Mouse (Mus musculus): ENCODE measurements around the gene Lig3. TPM values are rescaled to one million over a fixed set of nuclear protein-coding genes. Genes with fewer than 3 reads are reported as not detected.
A peak's percentile ranks its signal among the peaks of the same experiment; 100 is the strongest.
"Not testable (repeated sequence)": the region's sequence is repeated elsewhere in the genome, so short reads cannot be mapped to it uniquely, and the experiment has no call there.

Gene Lig3
- total and polyA plus RNA-seq, 2 experiments from 2014 or later = 16.4 to 44.4 TPM

GRCm38 (mm10) chr11:82833929-82834328, 53.0 kb downstream of the Lig3 start:
- no peak for TF ChIP-seq CTCF (IDR thresholded peaks at IDR 0.05)
- 93% methylated on average over 8 of the region's 8 CpGs for WGBS
- no peak for DNase-seq (ENCODE audit: low spot score)

GRCm38 (mm10) chr11:82834359-82834758, 53.5 kb downstream of the Lig3 start:
- ATAC-seq (ENCODE audit: low FRiP score); H3K4me1 ChIP-seq (ENCODE audit: insufficient read depth, low read length); DNase-seq (ENCODE audit: low spot score); H3K9ac ChIP-seq (replicated peaks; ENCODE audit: low read length, poor library complexity, severe bottlenecking); H3K36me3 ChIP-seq (ENCODE audit: insufficient read depth, low read length); H3K4me3 ChIP-seq (ENCODE audit: low read depth, low read length); H3K27ac ChIP-seq (ENCODE audit: low read depth, low read length); H3K4me2 ChIP-seq (ENCODE audit: low read depth, low read length, poor library complexity, severe bottlenecking); H3K27me3 ChIP-seq (ENCODE audit: insufficient read depth, low read length); H3K9me3 ChIP-seq (ENCODE audit: low read length): not testable (repeated sequence)
- 88% methylated on average over 7 of the region's 7 CpGs for WGBS

More at GRCm38 (mm10) chr11:82833929-82834328, 53.0 kb downstream of the Lig3 start:
- Histone ChIP-seq H3K9ac (replicated peaks; ENCODE audit: low read length, poor library complexity, severe bottlenecking) (no peak overlapping the region), H3K4me2 (ENCODE audit: low read depth, low read length, poor library complexity, severe bottlenecking) (no peak overlapping the region), H3K36me3 (ENCODE audit: insufficient read depth, low read length) (no peaks in the 10 kb centered on the region), H3K9me3 (ENCODE audit: low read length) (no peaks in the 10 kb centered on the region), H3K27ac (ENCODE audit: low read depth, low read length) (no peak overlapping the region), H3K4me1 (ENCODE audit: insufficient read depth, low read length) (peaks cover 10% of the 10 kb centered on the region; the same call in 1 of the 2 replicates), H3K27me3 (ENCODE audit: insufficient read depth, low read length) (no peaks in the 10 kb centered on the region), H3K4me3 (ENCODE audit: low read depth, low read length) (no peak overlapping the region)
- ATAC-seq (ENCODE audit: low FRiP score) = no peak

- no peak for ATAC-seq (ENCODE audit: low FRiP score)
- no peak for DNase-seq (ENCODE audit: low spot score)
- Histone ChIP-seq H3K4me2 (ENCODE audit: low read depth, low read length, poor library complexity, severe bottlenecking) (no peak overlapping the region), H3K9ac (replicated peaks; ENCODE audit: low read length, poor library complexity, severe bottlenecking) (no peak overlapping the region), H3K4me3 (ENCODE audit: low read depth, low read length) (no peak overlapping the region), H3K4me1 (ENCODE audit: insufficient read depth, low read length) (peaks cover 10% of the 10 kb centered on the region; the same call in 1 of the 2 replicates), H3K9me3 (ENCODE audit: low read length) (no peaks in the 10 kb centered on the region), H3K27ac (ENCODE audit: low read depth, low read length) (no peak overlapping the region), H3K27me3 (ENCODE audit: insufficient read depth, low read length) (no peaks in the 10 kb centered on the region), H3K36me3 (ENCODE audit: insufficient read depth, low read length) (no peaks in the 10 kb centered on the region)
- no peak for TF ChIP-seq CTCF (IDR thresholded peaks at IDR 0.05)
- WGBS = 71% methylated on average over 11 of the region's 11 CpGs
These were observed 54.9 kb downstream of the Lig3 start for GRCm38 (mm10) chr11:82835616-82836432.

GRCm38 (mm10) chr11:82837192-82837591, 56.3 kb downstream of the Lig3 start:
- TF ChIP-seq CTCF (IDR thresholded peaks at IDR 0.05) = no peak
- 64% methylated on average over 7 of the region's 7 CpGs for WGBS

GRCm38 (mm10) chr11:82837848-82838247, 56.9 kb downstream of the Lig3 start:
- Histone ChIP-seq H3K4me2 (ENCODE audit: low read depth, low read length, poor library complexity, severe bottlenecking) (no peak overlapping the region), H3K27me3 (ENCODE audit: insufficient read depth, low read length) (no peaks in the 10 kb centered on the region), H3K36me3 (ENCODE audit: insufficient read depth, low read length) (no peaks in the 10 kb centered on the region), H3K4me3 (ENCODE audit: low read depth, low read length) (no peak overlapping the region), H3K27ac (ENCODE audit: low read depth, low read length) (no peak overlapping the region), H3K9me3 (ENCODE audit: low read length) (no peaks in the 10 kb centered on the region), H3K9ac (replicated peaks; ENCODE audit: low read length, poor library complexity, severe bottlenecking) (no peak overlapping the region), H3K4me1 (ENCODE audit: insufficient read depth, low read length) (peaks cover 10% of the 10 kb centered on the region; the same call in 1 of the 2 replicates)
- ATAC-seq (ENCODE audit: low FRiP score) = no peak
- no peak for TF ChIP-seq CTCF (IDR thresholded peaks at IDR 0.05)
- WGBS = 12% methylated on average over 7 of the region's 7 CpGs
- DNase-seq (ENCODE audit: low spot score) = no peak

More at GRCm38 (mm10) chr11:82837192-82837591, 56.3 kb downstream of the Lig3 start:
- DNase-seq (ENCODE audit: low spot score) (no peak), ATAC-seq (ENCODE audit: low FRiP score) (no peak)
- Histone ChIP-seq H3K4me1 (ENCODE audit: insufficient read depth, low read length) (peaks cover 10% of the 10 kb centered on the region; the same call in 1 of the 2 replicates), H3K36me3 (ENCODE audit: insufficient read depth, low read length) (no peaks in the 10 kb centered on the region), H3K9ac (replicated peaks; ENCODE audit: low read length, poor library complexity, severe bottlenecking) (no peak overlapping the region), H3K9me3 (ENCODE audit: low read length) (no peaks in the 10 kb centered on the region), H3K4me2 (ENCODE audit: low read depth, low read length, poor library complexity, severe bottlenecking) (no peak overlapping the region), H3K4me3 (ENCODE audit: low read depth, low read length) (no peak overlapping the region), H3K27ac (ENCODE audit: low read depth, low read length) (no peak overlapping the region), H3K27me3 (ENCODE audit: insufficient read depth, low read length) (no peaks in the 10 kb centered on the region)

GRCm38 (mm10) chr11:82838511-82838910, 57.6 kb downstream of the Lig3 start:
- Histone ChIP-seq H3K36me3 (ENCODE audit: insufficient read depth, low read length) (no peaks in the 10 kb centered on the region), H3K9ac (replicated peaks; ENCODE audit: low read length, poor library complexity, severe bottlenecking) (no peak overlapping the region), H3K4me2 (ENCODE audit: low read depth, low read length, poor library complexity, severe bottlenecking) (no peak overlapping the region), H3K27ac (ENCODE audit: low read depth, low read length) (no peak overlapping the region), H3K4me1 (ENCODE audit: insufficient read depth, low read length) (peaks cover 10% of the 10 kb centered on the region; the same call in 1 of the 2 replicates), H3K9me3 (ENCODE audit: low read length) (no peaks in the 10 kb centered on the region), H3K27me3 (ENCODE audit: insufficient read depth, low read length) (no peaks in the 10 kb centered on the region), H3K4me3 (ENCODE audit: low read depth, low read length) (no peak overlapping the region)
- no peak for TF ChIP-seq CTCF (IDR thresholded peaks at IDR 0.05)
- ATAC-seq (ENCODE audit: low FRiP score) (no peak), DNase-seq (ENCODE audit: low spot score) (peak; percentile 24)
- WGBS = 13% methylated on average over 5 of the region's 5 CpGs

All from midbrain, postnatal 0 days (tissue).